Mouse (Mus musculus) cerebellum, adult 2 months (tissue): Measurements from ENCODE around the gene Mthfsl.
"Not testable (repeated sequence)": the region's sequence is repeated elsewhere in the genome, so short reads cannot be mapped to it uniquely, and the experiment has no call there.

Experiments used
- CTCF ChIP-seq: fragments of 200-500 bp; IDR thresholded peaks from 2 replicates; pipeline ENCODE4 v1.5.1; 2011; ENCODE audit warnings: low read depth, mild to moderate bottlenecking, control low read depth, low read length, moderate library complexity, borderline replicate concordance; ENCODE audit not compliant: insufficient read depth
- POLR2A ChIP-seq: fragments of 200-500 bp; IDR thresholded peaks from 2 replicates; pipeline ENCODE4 v1.6.1; 2011; ENCODE audit warnings: low read length, control low read depth, borderline replicate concordance; ENCODE audit not compliant: insufficient read depth

DNA sequence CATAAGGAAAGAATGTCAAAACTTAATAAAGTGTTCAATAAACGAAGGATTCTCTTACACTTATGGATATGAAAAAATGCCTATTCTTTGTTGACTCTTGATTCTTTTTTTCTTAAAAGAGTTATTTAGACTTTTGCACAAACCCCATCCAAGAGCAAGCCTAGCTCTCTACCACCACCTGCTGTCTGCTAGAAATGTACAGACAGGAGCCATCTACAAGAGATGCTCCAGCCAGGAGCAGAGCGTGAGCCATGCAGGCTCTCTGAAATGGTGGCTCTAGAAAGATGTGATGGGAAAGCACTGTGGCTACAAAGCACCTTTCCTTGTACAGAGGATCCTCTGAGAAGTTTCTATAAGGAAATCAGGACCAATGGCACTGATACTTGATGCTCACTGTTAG, 21.4 kb downstream of the Mthfsl start:
- TF ChIP-seq CTCF, POLR2A: not testable (repeated sequence)
